Mouse (Mus musculus): ENCODE results near the gene A630089N07Rik.
"Not testable (repeated sequence)": the region's sequence is repeated elsewhere in the genome, so short reads cannot be mapped to it uniquely, and the experiment has no call there.

The A630089N07Rik gene

GRCm38 (mm10) chr16:98081889-98082818, at the start of gene A630089N07Rik:
Gene A630089N07Rik (minus strand): TSS chr16:98082450.
- DNase-seq, result peak; percentile 84

GRCm38 (mm10) chr16:98107109-98107508, 24.9 kb upstream of the A630089N07Rik start:
- DNase-seq, result no peak

- DNase-seq, result not testable (repeated sequence)
Observed at GRCm38 (mm10) chr16:98081550-98081888, 731 bp downstream of the A630089N07Rik start.

- not testable (repeated sequence) for DNase-seq
Observed at GRCm38 (mm10) chr16:98081140-98081539, 1.1 kb downstream of the A630089N07Rik start.

- DNase-seq, result not testable (repeated sequence)
Observed at GRCm38 (mm10) chr16:98079382-98079781, 2.9 kb downstream of the A630089N07Rik start.

- DNase-seq, result peak; percentile 11
Observed at GRCm38 (mm10) chr16:98041676-98042075, 40.6 kb downstream of the A630089N07Rik start.

GRCm38 (mm10) chr16:98034971-98035370, 47.3 kb downstream of the A630089N07Rik start:
- not testable (repeated sequence) for DNase-seq

GRCm38 (mm10) chr16:98026186-98026585, 56.1 kb downstream of the A630089N07Rik start:
- DNase-seq, result not testable (repeated sequence)

GRCm38 (mm10) chr16:98022657-98023345, 59.4 kb downstream of the A630089N07Rik start:
- no peak for DNase-seq

- DNase-seq, result no peak
Observed at GRCm38 (mm10) chr16:98022081-98022480, 60.2 kb downstream of the A630089N07Rik start.

GRCm38 (mm10) chr16:97997383-97997731, 84.9 kb downstream of the A630089N07Rik start:
- not testable (repeated sequence) for DNase-seq

GRCm38 (mm10) chr16:97996616-97997382, 85.5 kb downstream of the A630089N07Rik start, which contains the start of gene B230307C23Rik:
Gene B230307C23Rik (plus strand): TSS chr16:97997315.
- DNase-seq, result peak; percentile 86

- DNase-seq, result peak; percentile 3
Observed at GRCm38 (mm10) chr16:97995849-97996615, 86.2 kb downstream of the A630089N07Rik start.

- not testable (repeated sequence) for DNase-seq
Observed at GRCm38 (mm10) chr16:97992477-97992876, 89.8 kb downstream of the A630089N07Rik start.

- no peak for DNase-seq
Observed at GRCm38 (mm10) chr16:97991517-97991916, 90.7 kb downstream of the A630089N07Rik start.

GRCm38 (mm10) chr16:97984589-97984988, 97.7 kb downstream of the A630089N07Rik start:
- no peak for DNase-seq

GRCm38 (mm10) chr16:97981362-97981761, 100.9 kb downstream of the A630089N07Rik start:
- DNase-seq, result no peak

- no peak for DNase-seq
Observed at GRCm38 (mm10) chr16:97977722-97978121, 104.5 kb downstream of the A630089N07Rik start.

GRCm38 (mm10) chr16:97977277-97977676, 105.0 kb downstream of the A630089N07Rik start:
- DNase-seq, result no peak

GRCm38 (mm10) chr16:97963956-97964540, 118.2 kb downstream of the A630089N07Rik start:
- no peak for DNase-seq

- DNase-seq, result peak; percentile 93
Observed at GRCm38 (mm10) chr16:97962151-97962948, 119.9 kb downstream of the A630089N07Rik start, which contains the start of the genes C2cd2 and Zbtb21. Gene C2cd2 (minus strand): TSS chr16:97962598. Gene Zbtb21 (minus strand): TSS chr16:97962622.
